Mouse (Mus musculus): ENCODE data around the gene Rpp21.

DNA sequence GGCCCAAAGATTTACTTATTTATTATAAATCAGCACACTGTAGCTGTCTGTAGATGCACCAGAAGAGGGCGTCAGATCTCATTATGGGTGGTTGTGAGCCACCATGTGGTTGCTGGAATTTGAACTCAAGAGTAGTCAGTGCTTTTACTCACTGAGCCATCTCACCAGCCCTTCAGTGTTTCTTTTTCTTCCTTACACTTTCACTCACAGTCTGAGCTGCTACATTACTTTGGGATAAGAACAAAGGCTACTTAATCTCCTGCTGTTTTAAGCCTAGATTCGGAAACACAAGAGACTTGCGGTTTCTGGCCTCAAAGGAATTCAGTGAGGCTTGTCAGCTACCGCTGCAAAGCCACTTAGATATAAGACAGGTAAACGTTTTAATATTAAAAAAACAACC, 13.8 kb downstream of the Rpp21 start:
- TF ChIP-seq CTCF (IDR thresholded peaks at IDR 0.05; ENCODE audit: control insufficient read depth, insufficient read depth, insufficient read length) = no peak
- no peak for TF ChIP-seq USF1 (IDR thresholded peaks at IDR 0.05; ENCODE audit: low read depth)
- no peak for TF ChIP-seq MAX (IDR thresholded peaks at IDR 0.05)
- no peak for TF ChIP-seq CEBPB (IDR thresholded peaks at IDR 0.05; ENCODE audit: low read depth)
- TF ChIP-seq MYOG (IDR thresholded peaks at IDR 0.05; ENCODE audit: control insufficient read depth, extremely low read depth, insufficient read length) = no peak

All from C2C12 (cell line).